Mouse (Mus musculus) adrenal gland, postnatal 14 days (tissue): ENCODE measurements around the gene Taf1d. TPM values are rescaled to one million over a fixed set of nuclear protein-coding genes. Genes with fewer than 3 reads are reported as not detected.
"Not testable (repeated sequence)": the region's sequence is repeated elsewhere in the genome, so short reads cannot be mapped to it uniquely, and the experiment has no call there.

ENCODE experiments used
- DNase-seq: peaks from one replicate; pipeline ENCODE4 v3.0.0; 2021; ENCODE audit warnings: mixed read lengths
- long read RNA-seq, 2 experiments: library from polyadenylated mRNA; stranded (forward); transcript quantifications; one replicate each; pipeline ENCODE4 v2.0.0; 2021
- total RNA-seq: library from RNA; stranded (reverse); gene quantifications from 2 replicates; pipeline ENCODE4 v1.2.3, GENCODE M21; 2021

The Taf1d gene
- 115 and 120 TPM in 2 replicates for total RNA-seq
- long read RNA-seq, experiment 1, transcript Taf1d-202 (6 exons, 1,005 nt), result major isoform, 6 of 30 reads
- long read RNA-seq, experiment 1, transcript Taf1d-204 (12 exons, 1,216 nt), result minor isoform, 5 of 30 reads
- long read RNA-seq, experiment 1, partial matches to known transcripts, result 7 of 30 reads
- long read RNA-seq, experiment 1, other reads (novel, unspliced or antisense), result 9 of 30 reads
- long read RNA-seq, experiment 2, transcript Taf1d-204 (12 exons, 1,216 nt), result major isoform, 8 of 20 reads
- long read RNA-seq, experiment 2, partial matches to known transcripts, result 8 of 20 reads
- long read RNA-seq, experiment 2, other reads (novel, unspliced or antisense), result 4 of 20 reads

GRCm38 (mm10) chr9:15305503-15306397 lies at the start of gene Taf1d:
Gene Taf1d, plus strand, starts transcription at chr9:15306214.
- peak; percentile 99 for DNase-seq

DNA sequence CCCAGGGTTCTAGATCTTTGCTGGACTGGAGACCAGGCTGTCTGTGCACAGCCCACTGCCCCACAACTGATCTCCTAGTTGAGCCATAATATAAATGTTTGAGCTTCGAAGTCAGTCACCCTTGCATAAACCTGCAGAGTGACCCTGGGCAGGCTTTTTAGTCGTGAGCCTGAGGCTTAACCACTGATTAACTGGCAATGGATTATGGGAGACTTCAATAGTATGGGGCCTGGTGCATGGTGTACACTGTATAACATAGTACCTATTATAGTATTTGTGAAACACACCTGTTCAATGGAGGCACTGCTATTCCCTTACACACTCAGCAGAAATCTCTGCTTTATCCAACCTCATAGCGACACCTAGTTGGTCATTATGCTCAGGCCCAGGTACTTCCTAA lies 49.8 kb upstream of the Taf1d start:
- no peak for DNase-seq

DNA sequence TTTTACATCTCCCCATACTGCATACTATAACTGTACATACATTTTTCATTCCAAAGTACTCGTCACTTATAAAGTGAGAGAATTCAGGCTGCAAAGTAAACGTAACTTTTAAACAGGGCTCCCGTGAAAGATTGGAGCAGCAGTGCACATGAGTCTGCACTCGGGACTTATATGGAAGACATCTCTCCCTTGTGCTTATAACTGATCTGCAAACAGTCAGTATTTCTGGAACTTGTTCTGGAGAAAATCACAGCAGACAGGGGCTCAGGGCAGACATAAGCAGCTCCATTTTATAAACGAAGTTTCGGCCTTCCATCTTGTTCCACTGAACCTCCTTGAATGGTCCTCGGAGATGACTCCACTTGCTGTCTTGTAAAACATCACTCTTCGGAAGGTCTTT lies 44.0 kb upstream of the Taf1d start:
- no peak for DNase-seq

- DNase-seq, result no peak
Measured at GRCm38 (mm10) chr9:15263487-15263886, 42.5 kb upstream of the Taf1d start.

DNA sequence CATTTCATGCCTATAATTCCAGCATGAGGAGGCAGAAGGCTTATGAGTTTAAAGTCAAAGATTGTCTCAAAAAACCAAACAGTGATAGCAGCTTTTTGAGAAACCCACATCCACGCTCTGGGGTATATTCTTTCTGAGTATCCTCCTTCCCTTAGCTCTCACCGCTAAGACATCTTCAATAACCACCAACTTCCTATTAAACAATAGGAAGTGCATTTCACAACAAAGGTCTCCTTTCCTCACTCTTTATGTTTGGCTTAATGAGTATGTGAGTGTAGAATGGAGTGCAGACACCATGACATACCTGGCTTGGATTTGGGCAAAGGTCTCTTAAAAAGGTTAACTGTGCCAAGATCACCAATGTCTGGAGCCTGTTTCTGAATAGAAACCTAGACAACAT lies 32.0 kb upstream of the Taf1d start:
- DNase-seq, result no peak

DNA sequence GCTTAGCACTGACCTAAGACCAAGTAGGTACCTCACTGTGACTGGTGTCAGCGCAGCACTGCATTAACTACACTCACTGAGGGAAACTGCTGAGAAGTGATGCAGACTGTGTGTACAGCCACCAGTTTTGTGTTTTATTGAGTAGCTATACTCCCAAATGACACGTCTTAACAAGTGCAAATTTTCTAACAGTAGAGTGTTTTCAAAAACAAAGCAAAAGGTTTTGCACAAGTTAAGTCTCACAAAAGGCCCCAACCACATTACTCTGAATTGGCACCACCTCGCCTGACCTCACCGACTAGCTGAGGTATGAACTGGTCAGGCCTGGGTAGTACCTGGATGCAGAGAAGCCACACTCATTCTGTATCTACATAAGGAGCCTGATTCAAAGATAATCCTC lies 29.2 kb upstream of the Taf1d start:
- DNase-seq, result no peak

GRCm38 (mm10) chr9:15278343-15278742 lies 27.7 kb upstream of the Taf1d start:
- no peak for DNase-seq

GRCm38 (mm10) chr9:15279139-15279648 lies 26.8 kb upstream of the Taf1d start:
- DNase-seq, result no peak

DNA sequence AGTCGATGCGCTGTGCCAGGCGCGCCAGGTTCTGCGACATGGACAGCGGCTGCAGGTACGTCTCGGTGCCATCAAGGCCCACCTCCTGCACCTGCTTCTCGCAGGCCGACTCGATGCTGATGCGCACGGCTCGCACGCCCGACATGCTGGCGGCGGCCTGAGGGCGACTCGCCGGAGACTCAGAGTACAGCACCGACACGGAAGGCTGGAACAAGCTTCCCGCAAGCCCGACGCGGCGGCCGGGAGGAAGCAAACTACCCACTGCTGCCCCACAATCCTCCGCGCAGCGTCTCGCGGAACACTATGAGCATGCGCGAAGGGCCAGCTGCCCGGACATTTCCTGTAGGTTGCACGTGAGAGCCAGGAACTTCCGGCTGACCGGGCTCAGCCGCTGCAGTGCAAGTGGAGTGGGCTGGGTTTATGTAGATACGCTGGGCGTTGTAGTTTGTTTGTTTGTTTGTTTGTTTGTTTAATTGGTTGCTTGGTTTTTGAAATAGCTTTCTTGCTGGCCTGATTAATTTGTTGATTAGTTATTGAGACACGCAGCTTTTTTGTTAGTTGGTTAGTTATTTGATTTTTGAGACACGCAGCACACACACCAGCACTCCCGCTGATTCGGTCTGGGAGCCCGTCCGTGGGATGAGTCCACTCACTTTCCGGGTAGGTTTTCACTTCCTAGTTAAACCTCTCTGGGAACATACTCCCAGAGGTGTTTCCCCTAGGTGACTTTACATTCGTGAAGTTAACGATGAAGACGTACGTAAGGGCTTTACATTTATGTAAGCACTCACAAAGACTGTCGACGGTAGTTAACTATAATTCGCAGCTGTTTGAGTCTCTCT lies 26.1 kb upstream of the Taf1d start, which contains the start of gene Med17:
TSS of gene Med17 (minus strand) at position 283 of the 842 bp plus-strand sequence.
- peak; percentile 96 for DNase-seq

- DNase-seq, result no peak
Measured at GRCm38 (mm10) chr9:15280491-15280879, 25.5 kb upstream of the Taf1d start.

DNA sequence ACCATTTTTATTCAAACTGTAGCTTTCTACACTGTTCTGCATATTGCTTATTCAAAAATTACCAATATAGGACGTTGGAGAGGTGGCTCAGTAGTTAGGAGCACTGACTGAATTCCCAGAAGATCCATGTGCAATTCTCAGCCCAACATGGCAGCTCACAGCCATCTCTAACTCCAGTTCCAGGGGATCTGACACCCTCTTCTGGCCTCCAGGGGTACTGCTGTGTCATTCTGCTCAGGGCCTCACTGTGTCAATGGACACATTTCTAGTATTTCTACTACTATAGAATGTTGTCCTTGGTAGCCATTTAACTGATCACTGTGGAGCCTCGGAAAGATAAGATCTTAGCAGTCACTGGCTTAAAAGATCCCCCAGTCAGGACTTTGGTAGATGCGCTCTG lies 20.6 kb upstream of the Taf1d start:
- peak; percentile 40 for DNase-seq

DNA sequence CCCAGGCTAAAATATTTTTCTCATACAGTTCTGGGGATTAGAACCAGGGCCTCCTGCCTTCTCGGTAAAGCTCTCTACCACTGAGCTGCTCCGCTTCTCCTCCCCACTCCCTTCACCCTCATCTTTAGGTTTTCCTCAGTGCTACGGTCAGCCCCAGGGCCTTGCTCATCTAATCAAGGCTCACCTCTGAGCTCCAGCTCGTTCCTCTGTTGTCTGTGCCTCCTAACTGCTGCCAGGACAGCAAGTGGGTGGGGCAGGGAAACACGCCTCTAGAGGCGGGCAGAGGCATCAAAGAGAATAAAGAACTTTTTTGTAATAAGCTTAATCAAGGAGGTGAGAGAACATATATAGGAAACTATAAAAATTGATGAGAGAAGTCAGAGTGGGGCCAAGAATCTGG lies 18.2 kb upstream of the Taf1d start:
- DNase-seq, result no peak

GRCm38 (mm10) chr9:15288402-15288801 lies 17.6 kb upstream of the Taf1d start:
- DNase-seq, result no peak

DNA sequence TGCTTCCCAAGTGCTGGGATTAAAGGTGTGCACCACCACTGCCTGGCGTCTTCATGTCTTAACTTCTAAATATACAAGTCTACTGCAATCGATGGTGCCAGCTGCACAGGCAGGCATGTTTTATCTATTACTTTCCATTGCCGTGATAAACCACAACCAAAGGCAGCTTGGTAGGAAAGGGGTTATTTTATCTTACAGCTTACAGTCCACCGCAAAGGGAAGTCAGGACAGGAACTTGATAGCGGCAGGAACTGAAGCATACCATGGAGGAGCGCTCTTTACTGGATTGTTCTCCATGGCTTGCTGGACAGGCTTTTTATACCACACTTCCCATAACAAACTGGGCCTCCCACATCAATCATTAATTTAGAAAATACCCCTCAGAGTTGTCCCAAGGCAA lies 16.8 kb upstream of the Taf1d start:
- no peak for DNase-seq

- DNase-seq, result no peak
Measured at GRCm38 (mm10) chr9:15297112-15297511, 8.9 kb upstream of the Taf1d start.

- DNase-seq, result no peak
Measured at GRCm38 (mm10) chr9:15298451-15298850, 7.6 kb upstream of the Taf1d start.

DNA sequence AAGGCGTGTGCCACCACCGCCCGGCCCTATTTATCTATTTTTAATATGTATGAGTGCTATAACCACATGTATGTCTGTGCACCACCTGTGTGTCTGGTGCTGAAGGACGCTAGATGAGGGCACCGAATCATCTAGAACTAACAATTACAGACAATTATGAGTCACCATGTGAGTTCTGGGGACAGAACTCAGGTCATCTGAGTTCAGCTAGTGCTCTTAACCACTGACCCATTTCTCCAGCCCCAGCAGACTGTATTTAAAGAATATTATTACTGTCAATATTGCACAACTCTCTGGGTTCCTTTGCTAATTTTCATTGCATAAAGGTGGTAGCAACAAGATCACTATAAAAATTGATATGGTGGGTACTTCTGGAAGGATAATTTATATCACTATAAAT lies 6.0 kb upstream of the Taf1d start:
- DNase-seq, result no peak

- peak; percentile 83 for DNase-seq
Measured at GRCm38 (mm10) chr9:15301399-15301798, 4.6 kb upstream of the Taf1d start.

DNA sequence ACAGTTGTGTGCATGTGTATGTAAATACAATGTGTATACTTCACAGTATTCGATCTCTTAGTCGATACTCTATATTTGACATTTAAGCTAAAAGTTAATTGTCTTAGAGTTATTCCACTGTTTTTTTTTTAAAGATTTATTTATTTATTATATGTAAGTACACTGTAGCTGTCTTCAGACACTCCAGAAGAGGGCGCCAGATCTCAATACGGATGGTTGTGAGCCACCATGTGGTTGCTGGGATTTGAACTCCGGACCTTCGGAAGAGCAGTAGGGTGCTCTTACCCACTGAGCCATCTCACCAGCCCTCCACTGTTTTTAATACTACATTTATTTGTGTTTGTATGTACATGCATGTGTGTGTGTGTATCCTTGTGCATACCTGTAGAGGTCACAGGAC lies 4.0 kb upstream of the Taf1d start:
- not testable (repeated sequence) for DNase-seq

DNA sequence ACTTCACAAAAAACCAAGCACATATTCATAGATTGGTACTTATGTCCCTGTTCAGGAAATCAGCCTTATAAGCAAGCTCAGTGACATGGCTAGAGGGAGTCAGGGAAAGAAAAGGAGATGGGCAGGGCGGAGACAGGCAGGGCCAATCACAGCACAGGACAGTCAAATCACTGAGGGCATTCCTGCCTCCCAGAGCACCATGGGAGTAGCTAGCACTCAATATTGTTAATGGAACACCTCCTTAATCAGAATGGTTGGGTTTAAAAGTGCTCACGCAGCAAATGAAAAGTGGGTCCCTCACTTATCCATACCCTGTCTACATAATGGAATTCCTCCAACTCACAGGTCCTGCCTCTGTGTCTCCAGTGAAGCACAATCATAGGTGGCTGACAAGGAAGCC lies 3.1 kb upstream of the Taf1d start:
- peak; percentile 54 for DNase-seq

- DNase-seq, result peak; percentile 16
Measured at GRCm38 (mm10) chr9:15306398-15307119, 545 bp downstream of the Taf1d start, which contains the start of gene 4931406C07Rik. Gene 4931406C07Rik, minus strand, starts transcription at chr9:15306448.
